Mouse (Mus musculus) embryonic facial prominence, embryonic 14.5 days (tissue): ENCODE measurements around the gene Rnaseh2a. TPM values are rescaled to one million over a fixed set of nuclear protein-coding genes. Genes with fewer than 3 reads are reported as not detected.

Experiments used
- ATAC-seq: fragments of 200-750 bp; cut with Nextera tagmentation; 2 replicates; pipeline ENCODE4 v1.8.0; 2017; ENCODE audit warnings: low read depth, moderate number of reproducible peaks, moderate TSS enrichment
- DNase-seq: peaks from one replicate; pipeline ENCODE4 v3.0.0-alpha.2; 2015; ENCODE audit warnings: low spot score
- H3K27ac ChIP-seq: fragments of 300-500 bp; sonication (generic); replicated peaks from 2 replicates; pipeline ENCODE4 v1.5.1; 2014; ENCODE audit warnings: low read depth, mild to moderate bottlenecking, low read length, moderate library complexity
- H3K27me3 ChIP-seq: fragments of 300-500 bp; sonication (generic); replicated peaks from 2 replicates; pipeline ENCODE4 v1.6.1; 2014; ENCODE audit warnings: low read length; ENCODE audit not compliant: control insufficient read depth, insufficient read depth
- H3K36me3 ChIP-seq: fragments of 300-500 bp; sonication (generic); 2 replicates; pipeline ENCODE4 v1.6.1; 2014; ENCODE audit warnings: low read length, mixed read lengths; ENCODE audit not compliant: control insufficient read depth, insufficient read depth
- H3K4me1 ChIP-seq: fragments of 300-500 bp; sonication (generic); 2 replicates; pipeline ENCODE4 v1.6.1; 2014; ENCODE audit warnings: antibody characterized with exemption, low read length; ENCODE audit not compliant: control insufficient read depth, insufficient read depth
- H3K4me2 ChIP-seq: fragments of 300-500 bp; sonication (generic); 2 replicates; pipeline ENCODE4 v1.6.1; 2014; ENCODE audit warnings: low read depth, mild to moderate bottlenecking, low read length, moderate library complexity, mixed read lengths
- H3K4me3 ChIP-seq: fragments of 300-500 bp; sonication (generic); 2 replicates; pipeline ENCODE4 v1.5.1; 2014; ENCODE audit warnings: low read depth, mild to moderate bottlenecking, low read length
- H3K9ac ChIP-seq: fragments of 300-500 bp; sonication (generic); 2 replicates; pipeline ENCODE4 v1.6.1; 2014; ENCODE audit warnings: low read depth, mild to moderate bottlenecking, low read length, moderate library complexity, mixed read lengths
- H3K9me3 ChIP-seq: fragments of 300-500 bp; sonication (generic); 2 replicates; pipeline ENCODE4 v1.6.1; 2016; ENCODE audit warnings: low read length; ENCODE audit not compliant: control insufficient read depth
- WGBS: fragments of 180-500 bp; shearing (Covaris S2); extraction: QIAGEN DNeasy Blood & Tissue Kit; methylation state at CpG from one replicate; pipeline ENCODE4 v1.1.7; 2014; 5-methylcytosine and 5-hydroxymethylcytosine counted together
- polyA plus RNA-seq: library from polyadenylated mRNA; unstranded; fragments of >200 nt; fragmentation: Nextera tagmentation; extraction: Ambion mirVana; gene quantifications from 2 replicates; pipeline ENCODE4 v1.2.1, GENCODE M21; 2014

The Rnaseh2a gene
- polyA plus RNA-seq, 1 experiment from 2014 or later = 73.7 TPM

DNA sequence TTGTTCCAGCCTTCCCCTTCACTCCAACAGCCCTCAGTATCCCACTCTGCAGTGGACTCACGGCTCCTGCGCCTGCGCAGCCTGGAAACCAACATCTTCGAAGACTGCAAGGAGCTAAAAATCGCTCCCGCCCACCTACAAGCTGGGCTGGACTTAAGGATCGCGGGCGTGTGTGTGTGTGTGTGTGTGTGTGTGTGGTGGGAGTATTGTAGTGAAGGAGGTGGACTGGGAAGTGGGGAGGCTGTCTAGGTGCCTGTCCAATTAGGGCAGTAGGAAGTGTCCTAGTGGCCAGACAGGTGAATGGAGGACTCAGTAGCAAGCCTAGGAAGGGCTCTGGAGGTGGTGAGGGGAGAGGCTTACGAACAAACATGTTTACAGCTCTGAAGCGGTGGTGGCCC, 24.3 kb downstream of the Rnaseh2a start:
- H3K27me3 ChIP-seq = peaks cover 61% of the 10 kb centered on the region
- no peak overlapping the region for H3K27ac ChIP-seq
- no peak overlapping the region for H3K9ac ChIP-seq
- peak overlapping the region; percentile 44 for H3K4me3 ChIP-seq
- peaks cover 5% of the 10 kb centered on the region; the same call in 1 of the 2 replicates for H3K4me1 ChIP-seq
- no peaks in the 10 kb centered on the region for H3K9me3 ChIP-seq
- 5% methylated on average over 11 of the region's 11 CpGs for WGBS
- no peaks in the 10 kb centered on the region for H3K36me3 ChIP-seq
- ATAC-seq = peak; percentile 24; the same call in 1 of the 2 replicates
- H3K4me2 ChIP-seq = peak overlapping the region; percentile 72
- no peak for DNase-seq

- H3K4me3 ChIP-seq = no peak overlapping the region
- H3K9me3 ChIP-seq = no peaks in the 10 kb centered on the region
Observed at GRCm38 (mm10) chr8:84944478-84945160, 24.9 kb downstream of the Rnaseh2a start.

GRCm38 (mm10) chr8:84943699-84944098, 25.9 kb downstream of the Rnaseh2a start:
- 14% methylated on average over 4 of the region's 4 CpGs for WGBS
- H3K27ac ChIP-seq = no peak overlapping the region
- H3K9me3 ChIP-seq = 0 out of 2 replicates have a peak, but pooled peaks cover 3% of the 10 kb centered on the region
- peaks cover 64% of the 10 kb centered on the region for H3K27me3 ChIP-seq
- H3K4me3 ChIP-seq = no peak overlapping the region
- no peak for ATAC-seq
- no peak overlapping the region for H3K4me2 ChIP-seq
- H3K9ac ChIP-seq = no peak overlapping the region
- H3K36me3 ChIP-seq = no peaks in the 10 kb centered on the region
- no peak for DNase-seq
- H3K4me1 ChIP-seq = peaks cover 5% of the 10 kb centered on the region; the same call in 1 of the 2 replicates

More at GRCm38 (mm10) chr8:84944478-84945160, 24.9 kb downstream of the Rnaseh2a start:
- Histone ChIP-seq H3K4me2 (peak overlapping the region; percentile 13; the same call in 1 of the 2 replicates), H3K27me3 (peaks cover 56% of the 10 kb centered on the region), H3K4me1 (peaks cover 5% of the 10 kb centered on the region; the same call in 1 of the 2 replicates), H3K27ac (no peak overlapping the region), H3K9ac (no peak overlapping the region), H3K36me3 (no peaks in the 10 kb centered on the region)
- ATAC-seq (peak; percentile 47; the same call in 1 of the 2 replicates), DNase-seq (peak; percentile 71)
- 4% methylated on average over 25 of the region's 26 CpGs for WGBS

DNA sequence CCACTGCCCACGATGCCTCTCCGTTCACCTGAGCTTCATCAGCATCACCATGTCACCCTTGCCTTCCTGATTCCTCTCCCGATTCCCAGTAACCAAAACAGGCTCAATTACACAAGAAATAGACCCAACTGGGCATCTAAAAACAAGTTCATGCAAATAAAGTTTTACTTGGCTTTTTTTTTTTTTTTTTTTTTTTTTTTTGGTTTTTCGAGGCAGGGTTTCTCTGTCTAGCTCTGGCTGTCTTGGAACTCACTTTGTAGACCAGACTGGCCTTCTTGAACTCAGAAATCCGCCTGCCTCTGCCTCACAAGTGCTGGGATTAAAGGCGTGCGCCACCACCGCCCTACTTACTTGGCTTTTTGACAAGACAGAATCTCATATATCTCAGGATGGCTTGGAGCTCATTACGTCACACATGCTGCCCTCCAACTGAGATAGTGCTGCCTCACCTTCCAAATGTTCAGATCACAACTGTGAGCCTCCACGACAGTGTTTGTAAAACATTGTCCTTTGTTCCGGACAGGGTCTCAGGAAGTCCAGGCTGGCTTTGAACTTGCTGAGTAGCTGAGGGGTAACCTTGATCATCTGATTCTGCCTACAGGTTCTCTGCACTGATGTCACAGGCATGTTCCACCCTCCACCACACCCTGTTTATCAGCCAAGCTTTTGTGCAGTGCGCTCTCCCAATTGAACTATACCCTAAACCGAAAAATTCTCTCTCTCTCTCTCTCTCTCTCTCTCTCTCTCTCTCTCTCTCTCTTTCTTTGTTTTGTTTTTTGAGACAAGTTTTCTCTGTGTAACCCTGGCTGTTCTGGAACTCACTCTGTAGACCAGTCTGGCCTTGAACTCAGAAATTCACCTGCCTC, 31.7 kb downstream of the Rnaseh2a start:
- Histone ChIP-seq H3K27ac (no peak overlapping the region), H3K4me1 (peaks cover 7% of the 10 kb centered on the region; the same call in 1 of the 2 replicates), H3K4me2 (peak overlapping the region; percentile 65), H3K36me3 (no peaks in the 10 kb centered on the region), H3K9ac (no peak overlapping the region), H3K4me3 (peak overlapping the region; percentile 43), H3K9me3 (0 out of 2 replicates have a peak, but pooled peaks cover 5% of the 10 kb centered on the region), H3K27me3 (peaks cover 60% of the 10 kb centered on the region)
- 64% methylated on average over 13 of the region's 13 CpGs for WGBS
- no peak for DNase-seq
- no peak for ATAC-seq

- Histone ChIP-seq H3K27me3 (peaks cover 60% of the 10 kb centered on the region), H3K27ac (no peak within 1 kb of the TSS; the same call in 1 of the 2 replicates), H3K4me2 (peak within 1 kb of the TSS; percentile 65), H3K9me3 (0 out of 2 replicates have a peak, but pooled peaks cover 5% of the 10 kb centered on the region), H3K36me3 (no peaks in the 10 kb centered on the region), H3K4me1 (peaks cover 7% of the 10 kb centered on the region; the same call in 1 of the 2 replicates), H3K9ac (peak within 1 kb of the TSS; percentile 55), H3K4me3 (peak within 1 kb of the TSS; percentile 43)
- DNase-seq (peak; percentile 65), ATAC-seq (peak; percentile 73)
- 0% methylated on average over 20 of the region's 50 CpGs for WGBS
Observed at GRCm38 (mm10) chr8:84936962-84937546, 32.5 kb downstream of the Rnaseh2a start, which contains the start of gene Mast1. Mast1 (minus strand) TSS chr8:84937359.

DNA sequence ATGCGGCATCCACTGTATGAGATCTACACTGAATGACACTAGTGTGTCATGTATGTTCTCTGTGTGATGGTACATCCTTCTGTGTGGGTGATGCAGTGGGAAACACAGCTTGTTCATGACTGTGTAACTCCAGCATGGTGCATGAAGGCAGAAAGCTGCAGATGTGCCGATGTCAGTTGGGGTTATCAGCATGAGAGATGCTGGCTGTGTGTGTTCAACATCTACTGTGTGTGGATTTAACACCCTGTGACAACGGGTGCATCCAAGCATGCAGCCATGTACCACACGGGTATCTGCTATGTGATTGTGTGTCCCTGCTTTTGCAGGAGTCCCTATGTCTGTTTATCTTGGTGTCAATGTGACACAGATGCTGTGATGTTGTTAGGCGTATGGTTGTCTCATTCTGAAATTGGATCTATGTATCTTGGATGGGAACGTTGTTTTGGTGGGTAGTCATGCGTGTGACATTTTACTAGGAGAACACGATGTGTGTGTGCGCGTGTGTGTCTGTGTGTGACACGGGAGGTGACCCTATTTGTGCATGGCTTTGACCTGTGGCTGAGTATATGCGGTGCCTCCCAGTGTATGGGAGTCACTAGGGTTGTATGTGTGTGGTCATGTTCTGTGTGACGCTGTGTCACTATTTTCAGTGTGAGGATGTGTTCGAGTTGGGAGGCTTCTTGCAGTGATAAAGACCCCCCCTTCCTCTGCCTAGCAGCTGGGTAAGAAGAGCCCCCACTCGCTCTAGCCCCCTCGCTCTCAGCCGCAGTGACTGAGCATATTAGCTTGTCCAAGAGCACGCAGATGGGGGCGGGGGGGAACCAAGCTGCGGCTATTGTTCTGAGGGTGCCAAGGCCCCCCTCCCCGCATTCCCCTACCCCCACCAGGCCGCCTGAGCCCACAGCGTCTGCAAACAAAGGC, 33.3 kb downstream of the Rnaseh2a start:
- Histone ChIP-seq H3K27ac (no peak overlapping the region; the same call in 1 of the 2 replicates), H3K4me2 (peak overlapping the region; percentile 65), H3K9me3 (0 out of 2 replicates have a peak, but pooled peaks cover 5% of the 10 kb centered on the region), H3K9ac (peak overlapping the region; percentile 55), H3K27me3 (peaks cover 63% of the 10 kb centered on the region), H3K4me1 (peaks cover 7% of the 10 kb centered on the region; the same call in 1 of the 2 replicates), H3K36me3 (no peaks in the 10 kb centered on the region), H3K4me3 (peak overlapping the region; percentile 43)
- 0 out of 2 replicates have a peak, but pooled peaks have one; percentile 13 for ATAC-seq
- WGBS = 31% methylated on average over 18 of the region's 23 CpGs
- no peak for DNase-seq

- Histone ChIP-seq H3K4me1 (peaks cover 7% of the 10 kb centered on the region; the same call in 1 of the 2 replicates), H3K36me3 (no peaks in the 10 kb centered on the region), H3K4me2 (peak overlapping the region; percentile 1; the same call in 1 of the 2 replicates), H3K4me3 (peak overlapping the region; percentile 0; the same call in 1 of the 2 replicates), H3K27me3 (peaks cover 65% of the 10 kb centered on the region), H3K9me3 (0 out of 2 replicates have a peak, but pooled peaks cover 5% of the 10 kb centered on the region), H3K9ac (no peak overlapping the region), H3K27ac (no peak overlapping the region)
- no peak for DNase-seq
- WGBS = 5% methylated on average over 14 of the region's 14 CpGs
- ATAC-seq = peak; percentile 24; the same call in 1 of the 2 replicates
Observed at GRCm38 (mm10) chr8:84935489-84935888, 34.1 kb downstream of the Rnaseh2a start.
